Mouse (Mus musculus): Measurements from ENCODE around the gene Apoa4.

The Apoa4 gene

DNA sequence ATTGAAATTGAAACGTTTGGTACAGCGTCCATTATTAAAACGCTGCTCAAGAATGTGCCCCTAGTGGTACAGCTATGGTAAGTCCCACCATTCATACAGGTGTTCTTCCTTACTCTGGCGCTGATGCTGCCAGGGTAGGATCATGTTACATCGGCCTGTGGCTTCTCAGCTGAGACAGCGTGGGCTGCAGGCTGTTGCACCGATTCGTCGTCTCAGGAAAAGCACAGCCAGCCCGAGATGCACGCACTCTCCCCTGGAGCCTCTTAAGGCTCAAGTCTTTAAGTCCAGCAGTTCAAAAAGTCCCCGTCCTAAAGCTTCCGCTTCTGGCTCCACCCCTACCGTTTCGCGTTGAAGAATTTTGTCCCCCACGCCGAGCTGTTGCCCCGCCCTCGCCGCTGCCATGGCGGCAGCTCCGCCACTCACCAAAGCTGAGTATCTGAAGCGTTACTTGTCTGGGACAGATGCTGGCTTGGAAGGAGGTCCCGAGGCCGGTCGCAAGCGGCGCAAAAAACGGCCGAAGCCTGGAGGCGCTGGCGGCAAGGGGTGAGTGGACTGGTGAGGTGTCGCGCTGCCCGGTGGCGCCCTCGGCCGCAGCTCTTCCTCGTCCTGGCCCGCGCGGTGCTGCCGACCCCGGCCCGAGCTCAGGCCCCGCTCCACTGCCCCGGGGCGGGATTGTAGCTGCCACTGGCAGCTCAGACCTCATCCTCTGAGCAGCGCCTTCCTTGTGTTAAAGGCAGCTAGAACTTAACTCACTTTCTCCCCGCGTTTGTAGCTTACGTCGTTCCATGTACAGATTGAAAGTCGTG lies 42.3 kb downstream of the Apoa4 start, which contains the start of gene Bud13:
Gene Bud13, plus strand, starts transcription at position 378 of the 806 bp plus-strand sequence.
- peak; percentile 94 for DNase-seq

Data from embryo, embryonic 11 days (tissue).